Mouse (Mus musculus) fat pad, adult 2 months (tissue): ENCODE measurements at regions not wholly inside any gene's neighbourhood (a gene's known extent, or its start where the extent isn't known, plus 50 kb on each side); places are given as distances from the start of the nearest gene placed in this dataset.

ENCODE experiments used
- DNase-seq: peaks from one replicate; pipeline ENCODE4 v3.0.0-alpha.2; 2011; ENCODE audit warnings: low read depth, low spot score; ENCODE audit errors: extremely low read depth

DNA sequence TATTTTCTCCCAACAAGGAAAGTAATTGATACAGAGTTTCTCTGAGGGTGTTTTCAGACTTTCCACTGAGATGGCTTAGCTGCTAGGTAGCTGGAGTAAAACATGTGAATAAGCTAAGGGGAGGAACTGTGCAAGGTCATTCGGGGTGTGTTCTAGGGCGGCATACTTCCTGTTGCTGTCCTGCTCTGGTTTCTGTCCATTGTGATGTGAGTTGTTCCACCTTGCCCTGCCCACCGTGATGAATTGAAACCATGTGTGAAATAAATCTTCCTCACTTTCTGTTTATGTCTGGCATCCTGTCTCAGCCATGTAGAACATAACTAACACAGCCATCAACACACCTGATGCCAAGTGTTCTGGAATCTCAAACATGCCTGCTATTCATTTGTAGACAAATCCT, 472.6 kb upstream of the Nrp1 start:
- no peak for DNase-seq

DNA sequence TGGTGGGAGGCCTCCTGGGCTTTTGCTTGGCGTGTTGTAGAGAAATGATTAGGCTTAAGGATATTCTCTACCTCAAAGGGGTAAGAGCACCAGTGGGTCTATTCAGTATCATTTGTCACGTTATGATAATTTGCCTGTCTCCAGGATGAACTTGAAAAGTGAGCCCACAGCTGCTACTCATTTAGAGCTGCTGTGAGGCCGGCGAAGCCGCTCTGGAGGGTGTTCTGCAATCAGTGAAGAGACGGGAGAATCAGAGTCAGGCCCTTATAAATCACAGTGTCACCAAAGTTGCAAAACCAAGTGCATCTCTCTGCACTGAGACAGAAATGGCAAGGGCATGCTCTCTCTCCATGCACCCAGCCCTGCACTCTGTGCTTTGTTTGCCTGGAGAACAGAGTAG, 467.7 kb upstream of the Nrp1 start:
- no peak for DNase-seq

DNA sequence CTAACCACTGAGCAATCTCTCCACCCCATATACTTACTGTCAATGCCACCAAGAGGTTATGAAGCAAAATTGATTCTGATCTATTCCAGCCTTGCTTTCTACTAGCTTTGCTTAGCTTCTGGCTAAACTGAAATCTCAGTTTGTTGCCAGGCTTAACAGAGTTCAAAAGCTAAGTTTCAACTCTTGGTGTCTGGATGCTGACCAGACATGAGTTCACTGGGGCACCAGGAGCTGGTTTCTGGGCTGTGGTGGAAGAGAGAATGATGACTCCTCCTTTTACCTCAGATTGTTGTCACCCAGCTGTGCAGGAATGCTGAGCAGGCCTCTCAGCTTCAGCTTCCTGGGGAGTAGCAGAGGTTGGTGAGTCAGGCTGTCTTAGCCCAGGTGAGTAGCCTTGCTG, 464.1 kb upstream of the Nrp1 start:
- DNase-seq, result no peak

DNA sequence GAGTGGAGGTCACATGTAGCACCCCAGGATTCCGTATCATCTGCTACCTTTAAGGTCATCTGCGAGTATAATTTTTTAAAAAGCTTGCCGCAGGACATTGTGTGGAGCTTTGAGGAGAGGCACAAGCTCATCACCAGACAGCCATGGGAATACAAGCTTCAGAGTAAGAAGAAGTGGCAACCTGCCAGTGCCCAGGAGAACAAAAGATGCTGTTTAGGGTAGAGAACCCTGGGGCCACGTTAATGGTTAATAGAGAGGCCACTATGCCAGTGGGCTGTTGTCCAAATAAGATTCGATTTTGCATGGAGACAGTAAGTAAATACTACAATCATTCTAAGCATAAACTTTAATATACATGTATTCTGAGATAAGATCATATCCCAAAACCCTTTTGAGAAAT, 450.0 kb upstream of the Nrp1 start:
- no peak for DNase-seq

DNA sequence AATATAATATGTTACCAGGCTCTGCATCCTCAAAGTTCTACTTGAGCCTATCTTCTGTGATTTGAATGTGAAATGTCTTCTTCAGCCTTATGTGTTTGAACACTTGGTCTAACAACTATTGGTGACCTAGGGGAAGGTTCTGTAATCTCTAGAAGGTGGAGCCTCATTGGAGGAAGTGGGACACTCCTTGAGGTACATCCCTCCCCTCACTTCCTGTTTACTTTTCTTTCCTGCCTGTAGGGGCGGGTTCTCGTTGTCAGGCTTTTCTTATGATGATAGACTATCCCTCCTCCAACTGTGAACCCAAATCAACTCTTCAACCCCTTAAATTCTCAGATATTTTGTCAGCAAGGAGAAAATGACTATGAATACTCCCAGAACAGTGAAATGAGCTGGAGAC, 448.8 kb upstream of the Nrp1 start:
- no peak for DNase-seq

DNA sequence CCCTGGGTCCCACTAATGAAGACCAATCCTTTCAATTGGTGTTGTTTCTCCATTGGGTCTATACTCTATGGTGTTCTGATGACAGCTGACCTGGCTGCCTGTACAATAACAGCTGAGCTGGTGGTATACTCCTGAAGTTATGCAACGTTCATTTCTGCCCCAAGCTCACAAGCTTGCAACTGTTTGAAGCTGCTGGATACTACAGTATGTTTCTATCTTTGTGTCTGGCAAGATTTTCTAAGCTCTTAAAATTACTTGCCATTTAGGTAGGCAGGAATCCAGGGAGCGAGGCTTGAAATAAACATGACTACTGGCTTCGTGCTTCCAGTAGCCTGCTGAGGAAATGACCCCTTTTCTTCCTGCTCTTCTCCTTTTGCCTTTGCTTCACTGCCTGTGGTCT, 444.3 kb upstream of the Nrp1 start:
- no peak for DNase-seq

DNA sequence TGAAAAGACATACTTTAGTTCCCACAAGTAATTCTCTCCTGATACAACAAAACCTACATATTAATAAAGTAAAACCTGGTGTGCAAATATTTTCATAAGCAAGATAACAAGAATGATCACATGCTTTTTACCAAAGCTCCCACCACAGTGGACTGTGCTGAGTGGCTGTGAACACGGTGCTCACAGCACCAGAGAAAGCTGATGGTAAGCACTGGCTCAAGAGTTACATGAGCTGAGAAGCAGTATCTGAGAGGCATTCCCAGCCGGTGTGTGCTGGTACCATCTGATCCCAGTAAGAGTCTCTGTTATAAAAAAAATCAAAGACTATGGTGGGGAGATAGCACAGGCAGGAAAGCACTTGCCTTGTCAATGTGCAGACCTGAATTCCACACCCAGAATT, 443.5 kb upstream of the Nrp1 start:
- DNase-seq, result no peak

DNA sequence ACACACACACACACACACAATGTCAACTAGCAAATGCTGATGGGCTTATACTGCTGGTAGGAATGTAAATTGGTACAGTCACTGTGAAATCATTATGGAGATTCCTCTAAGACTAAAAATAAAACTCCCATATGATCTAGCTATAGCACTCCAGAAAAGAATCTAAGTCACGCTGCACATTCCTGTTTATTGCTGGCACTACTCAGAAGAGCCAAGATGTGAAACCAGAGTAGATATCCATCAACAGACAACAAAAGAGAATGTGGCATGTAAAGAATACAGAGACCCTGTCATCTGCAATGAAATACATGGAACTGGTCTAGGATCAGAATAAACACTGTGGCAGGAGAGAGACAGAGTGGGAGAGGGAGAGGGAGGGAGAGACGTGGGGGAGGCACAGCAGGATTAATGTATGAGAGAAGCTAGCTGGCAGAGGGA, 442.8 kb upstream of the Nrp1 start:
- no peak for DNase-seq

DNA sequence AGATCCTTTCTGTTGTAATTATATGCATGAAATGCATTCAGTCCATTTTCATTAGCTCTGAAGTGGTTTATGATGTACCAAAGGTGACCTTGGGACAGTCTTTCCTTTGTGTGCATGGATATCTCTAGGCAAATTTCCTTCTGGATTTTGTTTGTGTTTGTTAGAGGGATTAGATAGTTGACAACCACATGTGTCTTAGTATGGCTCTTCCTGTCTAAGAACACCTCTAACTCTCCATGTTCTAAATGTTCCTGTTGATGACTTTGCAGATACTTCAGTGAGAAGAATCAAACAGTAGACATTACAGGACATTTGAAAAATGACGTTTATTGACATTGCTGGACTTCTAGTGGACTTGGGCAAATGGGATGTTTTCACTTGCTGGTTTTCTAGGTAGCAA, 436.5 kb upstream of the Nrp1 start:
- DNase-seq, result no peak

DNA sequence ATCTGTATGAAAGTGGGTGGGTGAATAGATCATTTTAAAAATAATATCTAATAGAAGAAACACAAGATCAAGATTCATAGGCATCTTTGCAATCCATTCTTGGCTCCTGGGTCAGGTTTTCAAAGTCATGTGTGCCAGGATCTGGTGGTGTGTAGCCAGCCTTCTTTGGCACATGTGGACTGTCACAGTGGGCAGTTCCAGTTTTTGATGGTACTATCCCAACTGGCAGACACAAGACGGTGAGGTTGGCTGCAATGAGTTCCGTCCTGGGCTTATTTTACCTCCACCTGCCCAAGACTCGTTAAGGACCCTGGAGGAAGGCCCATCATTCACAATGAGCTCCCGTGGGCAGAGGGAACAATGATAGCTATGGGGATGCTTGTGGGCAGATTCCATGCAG, 435.1 kb upstream of the Nrp1 start:
- DNase-seq, result no peak

DNA sequence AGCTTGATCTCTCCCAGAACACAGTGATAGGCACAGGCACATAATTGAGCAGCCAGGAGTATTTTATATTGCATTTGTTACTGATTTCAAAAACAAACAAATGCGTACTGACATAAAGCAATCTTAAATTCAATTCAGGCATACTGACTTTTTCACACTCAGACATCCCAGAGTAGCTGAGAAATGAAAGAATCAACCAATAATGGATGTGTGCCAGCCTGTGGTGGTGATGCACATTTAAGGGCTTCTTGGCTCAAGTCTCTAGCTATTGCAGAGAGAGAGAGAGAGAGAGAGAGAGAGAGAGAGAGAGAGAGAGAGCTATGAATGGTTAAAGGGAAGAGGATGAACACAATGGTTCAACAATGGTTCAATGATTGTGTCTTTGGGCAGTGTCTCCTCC, 426.1 kb upstream of the Nrp1 start:
- no peak for DNase-seq

DNA sequence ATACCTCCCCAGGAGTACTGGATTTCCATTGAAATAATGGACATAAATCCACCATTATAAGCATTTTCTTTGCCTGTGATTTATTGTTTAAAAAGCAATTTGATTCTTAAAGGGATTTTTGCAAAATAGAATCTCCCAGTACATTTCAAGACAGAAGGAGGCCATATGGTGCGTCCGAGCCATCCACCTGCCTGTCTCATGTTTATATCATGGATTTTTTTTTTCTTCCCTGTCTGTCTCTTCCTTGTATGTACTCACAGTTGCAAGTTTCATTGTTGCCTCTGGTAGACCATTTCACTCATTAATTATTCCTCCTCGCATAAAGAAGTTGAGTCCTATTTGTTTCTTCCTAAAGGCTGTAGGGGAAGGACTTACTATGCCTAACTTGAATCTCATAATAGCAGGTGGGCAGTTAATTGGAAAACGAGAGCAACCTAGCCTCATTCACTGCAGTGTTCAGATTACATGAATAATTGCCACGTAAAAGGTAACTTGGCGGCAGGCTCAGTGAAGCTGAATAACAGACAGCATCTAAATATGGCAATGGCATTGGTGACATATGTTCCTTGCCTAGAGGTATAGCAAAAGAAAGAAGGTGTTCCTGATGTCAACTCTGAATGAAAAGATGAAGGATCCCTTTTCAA, 421.5 kb upstream of the Nrp1 start:
- no peak for DNase-seq

DNA sequence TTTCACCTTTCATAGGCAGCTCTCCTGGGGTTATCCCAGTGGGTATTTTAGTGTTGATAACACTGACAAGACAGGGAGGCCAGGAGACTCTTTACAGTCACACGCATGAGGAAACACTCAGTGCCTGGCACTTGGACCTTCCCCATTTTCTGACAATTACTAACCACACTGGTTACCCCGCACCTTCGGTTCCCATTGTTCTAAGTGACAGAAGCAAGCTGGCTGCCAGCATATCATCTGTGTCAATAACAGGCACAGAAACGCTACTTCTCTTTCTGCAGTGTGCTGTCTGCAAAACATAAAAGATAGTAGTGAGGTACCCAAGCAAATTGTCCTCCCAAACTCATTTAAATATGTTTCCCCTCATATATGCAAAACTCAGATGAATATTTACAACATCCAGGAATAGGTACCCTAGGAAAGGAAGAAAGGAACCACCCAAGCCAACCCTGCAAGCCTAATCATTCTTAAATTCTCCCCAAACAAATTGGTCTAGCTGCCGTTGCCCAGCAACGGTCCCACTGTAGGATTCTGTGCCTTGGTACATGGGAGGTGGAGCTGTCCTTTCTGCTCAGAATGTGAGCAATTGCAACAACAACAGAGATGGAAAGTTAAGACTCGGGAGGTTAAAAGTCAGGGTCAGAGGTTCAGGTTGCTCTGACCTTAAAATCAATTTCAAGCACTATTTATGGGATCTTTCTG, 419.0 kb upstream of the Nrp1 start:
- DNase-seq, result no peak

DNA sequence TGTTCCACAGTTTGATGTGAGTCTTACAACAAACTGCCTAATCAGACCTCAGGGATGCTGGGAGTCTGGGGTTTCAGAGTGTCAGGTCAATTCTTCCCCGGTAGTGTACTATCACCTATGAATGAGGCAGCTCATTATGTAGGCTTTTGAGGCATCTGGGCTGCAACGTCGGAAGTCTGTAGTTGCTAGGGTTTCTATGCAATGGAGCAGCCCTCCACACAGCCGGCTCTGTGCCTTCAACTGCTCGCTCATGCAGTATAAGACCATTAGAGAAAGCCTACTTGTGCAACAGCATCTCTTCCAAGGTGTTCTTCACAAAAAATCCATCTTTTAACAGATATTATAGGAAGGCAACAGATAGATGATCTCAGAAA, 418.4 kb upstream of the Nrp1 start:
- DNase-seq, result no peak

DNA sequence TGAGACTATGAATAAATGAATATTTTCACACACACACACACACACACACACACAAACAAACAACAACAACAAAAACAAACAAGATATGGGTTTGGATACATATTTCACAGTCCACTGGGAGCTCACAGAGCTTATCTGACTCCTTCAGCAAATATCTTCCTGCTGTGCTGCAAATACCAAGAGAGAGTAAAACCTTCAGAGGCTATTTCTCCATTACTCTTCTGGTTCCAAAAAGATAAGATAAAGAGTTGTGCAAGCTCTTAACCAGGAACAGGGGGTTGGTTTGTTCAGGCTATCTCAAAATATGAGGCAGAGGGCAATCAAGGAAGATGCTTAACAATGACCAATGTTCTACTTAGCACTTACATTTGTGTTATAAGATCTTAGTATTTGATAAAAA, 416.1 kb upstream of the Nrp1 start:
- DNase-seq, result no peak

DNA sequence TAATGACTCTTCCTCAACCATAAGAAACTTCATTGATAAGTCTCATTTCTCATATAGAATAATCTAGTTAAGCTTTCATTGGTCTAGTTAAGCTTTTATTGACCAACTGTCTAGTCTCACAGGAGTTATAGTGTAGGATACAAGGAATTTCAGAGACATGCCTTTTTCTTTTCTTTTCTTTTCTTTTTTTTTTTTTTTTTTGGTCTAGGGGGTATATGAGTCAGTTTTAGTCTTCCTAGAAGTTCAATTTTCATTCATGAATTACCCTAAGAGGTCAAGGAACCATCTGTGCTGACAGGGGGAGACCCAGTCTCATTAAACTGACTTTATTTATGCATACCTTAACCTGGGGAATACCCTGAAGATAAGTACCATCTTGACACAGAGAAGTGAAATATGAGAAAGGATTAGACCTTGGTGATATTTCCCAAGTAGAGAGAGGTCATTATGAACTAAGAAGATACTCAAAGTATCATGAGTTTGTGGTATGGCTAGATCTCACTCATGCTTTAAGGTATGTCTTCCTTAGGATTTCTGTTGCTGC, 413.4 kb upstream of the Nrp1 start:
- DNase-seq, result no peak

DNA sequence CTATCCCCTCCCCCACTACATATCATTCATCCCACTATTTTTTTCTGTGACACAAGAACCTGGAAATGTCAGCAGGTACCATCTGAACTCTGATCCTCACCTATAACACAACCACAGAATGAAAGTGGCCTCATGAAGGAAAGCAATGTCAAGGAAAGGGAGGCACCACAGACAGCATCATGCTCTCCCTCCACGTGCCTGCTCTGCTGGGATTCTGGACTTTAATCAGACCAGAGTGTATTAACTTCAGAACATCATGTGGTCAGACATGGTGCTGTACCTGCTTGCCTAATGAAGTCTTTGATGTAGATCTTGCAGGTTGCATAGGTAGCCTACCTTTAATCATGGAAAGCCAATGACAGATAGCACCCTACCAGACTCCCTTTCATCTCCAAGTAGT, 400.8 kb upstream of the Nrp1 start:
- no peak for DNase-seq

DNA sequence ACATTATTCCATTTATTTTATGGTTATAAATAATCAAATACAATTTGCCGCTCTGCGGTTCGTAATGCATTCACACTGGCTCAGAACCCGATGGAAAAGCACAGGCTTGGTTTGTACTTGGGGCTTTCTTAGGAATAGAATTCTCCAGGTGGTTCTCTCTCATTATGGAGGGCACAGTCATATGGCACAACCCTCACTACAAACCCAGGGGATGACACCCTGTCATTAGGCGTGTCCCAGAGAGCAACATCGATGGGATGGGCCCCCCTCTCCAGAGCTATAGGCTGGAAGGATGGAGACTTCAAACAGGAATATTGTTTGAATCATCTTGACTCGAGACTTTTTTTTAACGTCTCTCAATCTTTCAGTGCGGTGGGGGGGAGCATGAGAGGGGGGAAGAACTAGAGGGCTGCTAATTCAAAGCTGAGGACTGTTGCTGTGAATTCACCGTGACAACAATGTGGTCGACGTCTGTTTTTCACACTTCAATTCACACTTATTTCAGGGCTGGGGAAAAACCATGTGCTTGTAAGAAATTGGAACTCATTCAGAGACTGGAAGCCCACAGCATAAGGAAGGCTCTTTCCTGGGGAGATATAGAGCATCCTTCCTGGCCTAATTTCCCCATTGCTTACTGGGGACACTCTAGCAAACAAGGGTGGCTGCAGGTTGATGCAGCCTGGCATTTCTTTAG, 399.9 kb upstream of the Nrp1 start:
- DNase-seq, result no peak

DNA sequence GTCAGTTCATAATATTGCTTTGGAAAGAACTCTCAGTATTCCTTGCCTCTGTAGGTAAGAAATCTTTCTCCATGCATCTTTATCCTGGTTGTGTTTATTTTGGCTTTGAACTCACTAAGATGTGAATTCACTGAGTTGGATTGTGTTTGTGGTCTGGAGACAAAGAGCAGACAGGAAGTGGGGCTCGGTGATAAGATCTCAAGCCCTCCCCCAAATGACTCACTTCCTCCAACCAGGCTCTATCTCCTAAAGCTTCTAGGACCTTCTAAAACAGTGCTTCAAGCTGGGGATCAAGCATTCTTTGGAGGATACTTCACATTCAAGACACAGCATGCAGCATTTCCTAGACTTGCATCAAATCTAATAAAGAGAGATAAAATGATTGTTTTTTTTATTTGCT, 395.5 kb upstream of the Nrp1 start:
- DNase-seq, result no peak

DNA sequence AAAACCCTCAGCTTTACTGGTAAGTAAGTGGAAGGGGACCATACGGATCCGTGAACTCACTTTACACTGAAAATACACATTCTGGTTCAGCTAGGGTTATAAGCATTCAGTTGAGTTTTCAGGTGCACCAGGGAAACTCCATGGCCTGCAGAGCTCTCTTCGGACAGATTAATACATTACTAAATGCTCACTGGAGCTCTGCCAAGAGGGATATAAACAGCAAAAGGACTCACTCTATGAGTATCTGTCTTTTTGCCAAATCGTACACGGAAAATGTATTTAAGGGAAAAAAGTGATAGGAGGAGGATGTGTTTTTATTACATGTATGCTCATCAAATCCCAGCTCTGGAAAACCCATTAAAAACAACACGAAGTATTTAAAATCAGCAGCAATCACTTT, 394.8 kb upstream of the Nrp1 start:
- DNase-seq, result no peak

DNA sequence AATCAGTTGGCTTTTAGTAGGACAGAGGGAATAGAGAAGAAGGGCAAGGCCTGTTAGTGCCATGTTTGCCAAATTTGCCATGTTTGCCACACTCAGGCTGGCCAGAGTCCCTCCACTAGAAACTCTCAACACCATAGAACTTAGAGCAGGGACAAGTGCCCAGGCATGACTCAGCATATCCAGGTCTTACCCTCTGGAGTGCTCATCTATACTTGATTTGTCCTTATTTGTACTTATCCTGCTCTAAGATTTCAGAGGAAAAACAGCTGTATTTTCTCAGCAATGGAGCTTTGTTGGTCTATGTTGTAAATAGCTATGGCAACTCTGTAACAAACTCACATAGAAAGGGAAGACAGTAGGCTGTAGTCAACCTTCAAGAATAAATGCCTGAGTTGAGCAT, 393.6 kb upstream of the Nrp1 start:
- DNase-seq, result no peak

DNA sequence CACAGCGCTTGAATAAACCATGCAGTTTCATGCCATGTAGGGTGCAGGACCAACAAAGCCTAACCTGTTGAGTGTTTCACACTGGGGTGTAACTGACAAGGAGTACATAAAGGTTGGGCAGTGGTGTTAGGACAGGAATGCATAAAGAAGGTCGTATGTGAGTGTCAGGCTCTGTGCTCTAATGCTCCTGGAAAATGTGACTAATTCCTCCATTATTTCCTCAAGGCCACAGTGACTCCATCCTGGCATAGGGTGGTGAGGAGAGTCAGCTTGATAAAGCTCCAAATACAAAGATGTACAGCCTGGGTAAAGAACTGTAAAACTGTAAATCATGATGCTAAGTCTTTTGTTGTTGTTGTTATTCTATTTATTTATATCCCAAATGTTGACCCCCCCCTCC, 393.1 kb upstream of the Nrp1 start:
- DNase-seq, result no peak
